Mouse (Mus musculus): ENCODE data around the gene Klhdc8a. TPM values are rescaled to one million over a fixed set of nuclear protein-coding genes. Genes with fewer than 3 reads are reported as not detected.
A peak's percentile ranks its signal among the peaks of the same experiment; 100 is the strongest.

The Klhdc8a gene
- polyA plus RNA-seq, 1 experiment from 2014 or later, result 5.4 TPM

- no peak for ATAC-seq (ENCODE audit: low FRiP score)
- WGBS, result 73% methylated on average over 5 of the region's 5 CpGs
- Histone ChIP-seq H3K27me3 (no peaks in the 10 kb centered on the region), H3K4me1 (replicated peaks) (peaks cover 20% of the 10 kb centered on the region), H3K27ac (no peak overlapping the region), H3K9me3 (no peaks in the 10 kb centered on the region), H3K4me2 (no peak overlapping the region), H3K9ac (no peak overlapping the region; the same call in 1 of the 2 replicates), H3K4me3 (no peak overlapping the region), H3K36me3 (peaks cover 16% of the 10 kb centered on the region)
Observed at GRCm38 (mm10) chr1:132353389-132353788, 55.0 kb downstream of the Klhdc8a start.

- Histone ChIP-seq H3K9ac (no peak overlapping the region), H3K27ac (no peak overlapping the region), H3K4me2 (no peak overlapping the region), H3K27me3 (no peaks in the 10 kb centered on the region), H3K4me3 (no peak overlapping the region), H3K36me3 (peaks cover 24% of the 10 kb centered on the region), H3K9me3 (no peaks in the 10 kb centered on the region), H3K4me1 (replicated peaks) (peaks cover 20% of the 10 kb centered on the region)
- WGBS, result 81% methylated on average over 9 of the region's 9 CpGs
- no peak for ATAC-seq (ENCODE audit: low FRiP score)
Observed at GRCm38 (mm10) chr1:132354234-132354633, 55.8 kb downstream of the Klhdc8a start.

DNA sequence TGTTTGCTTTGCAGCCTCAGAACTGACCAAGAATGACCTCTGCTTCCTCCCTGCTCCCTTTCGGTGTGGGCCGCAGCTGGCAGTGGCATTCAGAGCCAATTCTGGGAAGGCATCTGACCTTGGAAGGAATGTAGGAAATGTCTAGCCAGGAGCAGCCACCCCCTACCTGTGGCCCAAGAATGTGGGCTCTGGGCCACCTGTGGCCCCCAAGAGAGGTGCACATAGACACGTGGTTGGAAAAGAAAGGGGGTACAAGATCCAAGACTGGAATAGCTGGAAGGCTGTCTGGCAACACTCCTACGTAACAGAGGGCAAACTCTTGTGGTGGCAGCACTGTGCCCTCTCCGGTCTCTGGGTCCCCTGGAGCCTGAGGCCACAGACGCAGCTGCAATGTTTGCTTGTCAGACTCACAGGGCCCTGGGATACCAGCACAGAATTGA lies 56.8 kb downstream of the Klhdc8a start:
- Histone ChIP-seq H3K36me3 (peaks cover 34% of the 10 kb centered on the region), H3K4me3 (no peak overlapping the region), H3K27me3 (no peaks in the 10 kb centered on the region), H3K9ac (peak overlapping the region; percentile 16), H3K4me1 (replicated peaks) (peaks cover 20% of the 10 kb centered on the region), H3K9me3 (no peaks in the 10 kb centered on the region), H3K4me2 (no peak overlapping the region), H3K27ac (peak overlapping the region; percentile 72; the same call in 1 of the 2 replicates)
- 34% methylated on average over 6 of the region's 6 CpGs for WGBS
- no peak for ATAC-seq (ENCODE audit: low FRiP score)

- H3K36me3 ChIP-seq, result peaks cover 41% of the 10 kb centered on the region
- peaks cover 20% of the 10 kb centered on the region for H3K4me1 ChIP-seq (replicated peaks)
- peak overlapping the region; percentile 16; the same call in 1 of the 2 replicates for H3K9ac ChIP-seq
- H3K4me2 ChIP-seq, result no peak overlapping the region
- H3K4me3 ChIP-seq, result no peak overlapping the region
- peak overlapping the region; percentile 72 for H3K27ac ChIP-seq
- peak; percentile 65 for ATAC-seq (ENCODE audit: low FRiP score)
- H3K9me3 ChIP-seq, result no peaks in the 10 kb centered on the region
- no peaks in the 10 kb centered on the region for H3K27me3 ChIP-seq
- WGBS, result 1% methylated on average over 3 of the region's 3 CpGs
Observed at GRCm38 (mm10) chr1:132355841-132356242, 57.4 kb downstream of the Klhdc8a start.

GRCm38 (mm10) chr1:132356841-132357240 lies 58.4 kb downstream of the Klhdc8a start:
- ATAC-seq (ENCODE audit: low FRiP score), result no peak

More at GRCm38 (mm10) chr1:132356841-132357240, 58.4 kb downstream of the Klhdc8a start:
- H3K9me3 ChIP-seq, result no peaks in the 10 kb centered on the region
- no peak overlapping the region for H3K4me2 ChIP-seq
- peaks cover 20% of the 10 kb centered on the region for H3K4me1 ChIP-seq (replicated peaks)
- peak overlapping the region; percentile 32; the same call in 1 of the 2 replicates for H3K27ac ChIP-seq
- H3K9ac ChIP-seq, result no peak overlapping the region
- no peak overlapping the region for H3K4me3 ChIP-seq
- H3K27me3 ChIP-seq, result no peaks in the 10 kb centered on the region
- 73% methylated on average over 1 of the region's 1 CpGs for WGBS
- peaks cover 49% of the 10 kb centered on the region for H3K36me3 ChIP-seq

Other genes with a start within 250 kb of the Klhdc8a start
- 6.8 and 7.2 TPM in 2 replicates for gene Mfsd4a, start 230.6 kb upstream of the Klhdc8a start, polyA plus RNA-seq (2015; fragmentation: Nextera tagmentation; extraction: Ambion mirVana)
- 0.31 and 0.32 TPM in 2 replicates for gene Cdk18, start 158.9 kb upstream of the Klhdc8a start, polyA plus RNA-seq (2015; fragmentation: Nextera tagmentation; extraction: Ambion mirVana)
- 24.8 and 25.7 TPM in 2 replicates for gene Lemd1, start 107.2 kb upstream of the Klhdc8a start, polyA plus RNA-seq (2015; fragmentation: Nextera tagmentation; extraction: Ambion mirVana)
- gene AC124108.1, start 107.2 kb upstream of the Klhdc8a start, polyA plus RNA-seq (2015; fragmentation: Nextera tagmentation; extraction: Ambion mirVana), result 4.2 and 4.8 TPM in 2 replicates
- gene Gm10188, start 68.9 kb upstream of the Klhdc8a start, polyA plus RNA-seq (2015; fragmentation: Nextera tagmentation; extraction: Ambion mirVana), result 0.63 and 0.95 TPM in 2 replicates
- gene Nuak2, start 17.5 kb downstream of the Klhdc8a start, polyA plus RNA-seq (2015; fragmentation: Nextera tagmentation; extraction: Ambion mirVana), result 17.6 and 22.5 TPM in 2 replicates
- 24.6 and 25.7 TPM in 2 replicates for gene Tmcc2, start 92.7 kb downstream of the Klhdc8a start, polyA plus RNA-seq (2015; fragmentation: Nextera tagmentation; extraction: Ambion mirVana)
- 10.0 and 10.3 TPM in 2 replicates for gene Dstyk, start 118.9 kb downstream of the Klhdc8a start, polyA plus RNA-seq (2015; fragmentation: Nextera tagmentation; extraction: Ambion mirVana)
- gene Rbbp5, start 178.7 kb downstream of the Klhdc8a start, polyA plus RNA-seq (2015; fragmentation: Nextera tagmentation; extraction: Ambion mirVana), result 47.8 and 48.0 TPM in 2 replicates
- 0.97 and 1.0 TPM in 2 replicates for gene Tmem81, start 207.6 kb downstream of the Klhdc8a start, polyA plus RNA-seq (2015; fragmentation: Nextera tagmentation; extraction: Ambion mirVana)
- 57.6 and 67.5 TPM in 2 replicates for gene Cntn2, start 244.6 kb downstream of the Klhdc8a start, polyA plus RNA-seq (2015; fragmentation: Nextera tagmentation; extraction: Ambion mirVana)